Mouse (Mus musculus): ENCODE data around the gene Commd3.

GRCm38 (mm10) chr2:18630547-18630946 lies 41.6 kb upstream of the Commd3 start:
- no peak for TF ChIP-seq GATA1 (IDR thresholded peaks at IDR 0.05; ENCODE audit: low read length)
- TF ChIP-seq TAL1 (IDR thresholded peaks at IDR 0.05; ENCODE audit: low read length), result no peak
